In the genomic region with DNA sequence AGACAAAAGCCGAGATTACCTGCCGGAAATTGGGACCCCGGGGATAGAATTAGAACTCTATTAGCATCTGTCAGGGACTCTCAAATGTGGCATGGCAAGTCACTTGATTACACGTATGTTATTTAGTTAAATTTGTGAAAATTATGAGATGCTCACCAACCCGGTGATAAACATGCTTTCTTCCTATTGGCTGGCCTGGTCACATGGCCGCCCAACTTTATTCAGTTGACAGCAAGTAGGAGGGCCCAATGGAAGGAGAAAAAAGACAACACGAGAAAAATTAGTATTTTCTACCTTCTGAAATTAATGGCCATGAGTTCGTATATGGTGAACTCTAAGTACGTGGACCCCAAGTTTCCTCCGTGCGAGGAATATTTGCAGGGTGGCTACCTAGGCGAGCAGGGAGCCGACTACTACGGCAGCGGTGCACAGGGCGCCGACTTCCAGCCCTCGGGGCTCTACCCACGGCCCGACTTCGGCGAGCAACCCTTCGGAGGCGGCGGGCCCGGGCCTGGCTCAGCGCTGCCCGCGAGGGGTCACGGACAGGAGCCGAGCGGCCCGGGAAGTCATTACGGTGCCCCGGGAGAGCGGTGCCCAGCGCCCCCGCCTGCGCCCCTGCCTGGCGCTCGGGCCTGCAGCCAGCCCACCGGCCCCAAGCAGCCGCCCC, we compare ENCODE assay signal across 7 mouse cellular contexts. TPM values are rescaled to one million over a fixed set of nuclear protein-coding genes. Genes with fewer than 3 reads are reported as not detected.
A peak's percentile ranks its signal among the peaks of the same experiment; 100 is the strongest.
DNase-seq lines count a peak whose midpoint lies in the region; ATAC-seq and TF ChIP-seq lines count a peak whose summit lies in the region.

No protein-coding gene starts in this region.

- TF ChIP-seq POLR2A in lung, adult 2 months (IDR thresholded peaks at IDR 0.05; ENCODE audit: borderline replicate concordance, extremely low read depth, low read depth, low read length): no peak

- no peaks in the 10 kb centered on the region for H3K4me1 ChIP-seq in lung, embryonic 15.5 days
- H3K4me1 ChIP-seq in lung, adult 2 months (ENCODE audit: control insufficient read depth, insufficient read depth, low read length): no peaks in the 10 kb centered on the region
- no peaks in the 10 kb centered on the region; the same call in 1 of the 2 replicates for H3K4me1 ChIP-seq in hindbrain, embryonic 11.5 days (replicated peaks; ENCODE audit: control insufficient read depth, insufficient read depth, low read length)
- peaks cover 5% of the 10 kb centered on the region; the same call in 1 of the 2 replicates for H3K4me1 ChIP-seq in liver, embryonic 12.5 days
- H3K4me1 ChIP-seq in stomach, embryonic 15.5 days: peaks cover 5% of the 10 kb centered on the region

- no peaks in the 10 kb centered on the region for H3K36me3 ChIP-seq in lung, embryonic 15.5 days
- H3K36me3 ChIP-seq in hindbrain, embryonic 11.5 days (ENCODE audit: control insufficient read depth, insufficient read depth, low read length): no peaks in the 10 kb centered on the region
- H3K36me3 ChIP-seq in liver, embryonic 12.5 days: no peaks in the 10 kb centered on the region
- H3K36me3 ChIP-seq in stomach, embryonic 15.5 days: no peaks in the 10 kb centered on the region

- H3K27ac ChIP-seq in lung, embryonic 15.5 days: no peak overlapping the region
- H3K27ac ChIP-seq in hindbrain, embryonic 11.5 days (ENCODE audit: low read depth, low read length): peak overlapping the region; percentile 88
- H3K27ac ChIP-seq in liver, embryonic 12.5 days: no peak overlapping the region
- H3K27ac ChIP-seq in stomach, embryonic 15.5 days: no peak overlapping the region

- no peak for DNase-seq in lung, adult 2 months
- DNase-seq in hindbrain, embryonic 11.5 days (ENCODE audit: low spot score): no peak
- no peak for DNase-seq in layer of hippocampus, adult 9-11 months
- no peak for DNase-seq in B cell, adult 2 months

- H3K4me2 ChIP-seq in lung, embryonic 15.5 days: peak overlapping the region; percentile 27
- H3K4me2 ChIP-seq in hindbrain, embryonic 11.5 days (replicated peaks; ENCODE audit: low read depth, low read length): peak overlapping the region; percentile 39
- peak overlapping the region; percentile 54 for H3K4me2 ChIP-seq in liver, embryonic 12.5 days
- H3K4me2 ChIP-seq in stomach, embryonic 15.5 days: peak overlapping the region; percentile 43

- H3K27me3 ChIP-seq in lung, embryonic 15.5 days: peaks cover 99% of the 10 kb centered on the region
- peaks cover 95% of the 10 kb centered on the region for H3K27me3 ChIP-seq in hindbrain, embryonic 11.5 days (ENCODE audit: control insufficient read depth, insufficient read depth, low read length)
- peaks cover 98% of the 10 kb centered on the region for H3K27me3 ChIP-seq in liver, embryonic 12.5 days (replicated peaks)
- H3K27me3 ChIP-seq in stomach, embryonic 15.5 days (replicated peaks): peaks cover 92% of the 10 kb centered on the region

- no peaks in the 10 kb centered on the region for H3K9me3 ChIP-seq in lung, embryonic 15.5 days
- H3K9me3 ChIP-seq in hindbrain, embryonic 11.5 days (ENCODE audit: control insufficient read depth, low read length): no peaks in the 10 kb centered on the region
- no peaks in the 10 kb centered on the region for H3K9me3 ChIP-seq in liver, embryonic 12.5 days (replicated peaks)
- no peaks in the 10 kb centered on the region for H3K9me3 ChIP-seq in stomach, embryonic 15.5 days

- peak overlapping the region; percentile 11 for H3K4me3 ChIP-seq in lung, embryonic 15.5 days
- no peak overlapping the region for H3K4me3 ChIP-seq in lung, adult 2 months (replicated peaks; ENCODE audit: extremely low read depth, low read depth, low read length)
- H3K4me3 ChIP-seq in hindbrain, embryonic 11.5 days (ENCODE audit: low read depth, low read length): peak overlapping the region; percentile 58
- peak overlapping the region; percentile 33 for H3K4me3 ChIP-seq in liver, embryonic 12.5 days
- H3K4me3 ChIP-seq in stomach, embryonic 15.5 days (replicated peaks): peak overlapping the region; percentile 25

- WGBS in lung, embryonic 15.5 days: 1% methylated on average over 43 of the region's 43 CpGs
- WGBS in lung, adult 2 months: 4% methylated on average over 42 of the region's 43 CpGs
- WGBS in hindbrain, embryonic 11.5 days: under 1% methylated on average over 43 of the region's 43 CpGs
- WGBS in liver, embryonic 12.5 days (ENCODE audit: insufficient replicate concordance): 2% methylated on average over 43 of the region's 43 CpGs
- 9% methylated on average over 43 of the region's 43 CpGs for WGBS in stomach, embryonic 15.5 days

- ATAC-seq in lung, embryonic 15.5 days (ENCODE audit: borderline replicate concordance, extremely low read depth, low FRiP score, low TSS enrichment): no peak
- peak; percentile 41; the same call in 1 of the 2 replicates for ATAC-seq in hindbrain, embryonic 11.5 days (ENCODE audit: low FRiP score)
- no peak for ATAC-seq in liver, embryonic 12.5 days
- no peak for ATAC-seq in stomach, embryonic 15.5 days (ENCODE audit: insufficient read depth, low FRiP score, low read depth)

- no peak for TF ChIP-seq CTCF in lung, adult 2 months (IDR thresholded peaks at IDR 0.05; ENCODE audit: insufficient read depth, low read length)

- no peak overlapping the region for H3K9ac ChIP-seq in lung, embryonic 15.5 days
- peak overlapping the region; percentile 66 for H3K9ac ChIP-seq in hindbrain, embryonic 11.5 days (ENCODE audit: low read depth, low read length)
- no peak overlapping the region for H3K9ac ChIP-seq in liver, embryonic 12.5 days
- no peak overlapping the region for H3K9ac ChIP-seq in stomach, embryonic 15.5 days

RNA-seq across cellular contexts. Expression of a gene that starts 0.6 kb away (rescaled TPM):
- polyA plus RNA-seq in lung, embryonic 15.5 days (2015; fragmentation: Nextera tagmentation; extraction: Ambion mirVana): 0.05 TPM in 1 of 2 replicates, not detected in the other
- 0.14 and 0.18 TPM in 2 replicates for polyA plus RNA-seq in lung, adult 2 months (2012; rRNA removed)
- 0.73 and 0.89 TPM in 2 replicates for polyA plus RNA-seq in hindbrain, embryonic 11.5 days (2014; fragmentation: Nextera tagmentation; extraction: Ambion mirVana)
- polyA plus RNA-seq in liver, embryonic 12.5 days (2016; fragmentation: Nextera tagmentation; extraction: Ambion mirVana): not detected in 2 replicates
- polyA plus RNA-seq in stomach, embryonic 15.5 days (2015; fragmentation: Nextera tagmentation; extraction: Ambion mirVana): not detected in 2 replicates

RNA-seq across cellular contexts. Expression of a gene that starts 15.4 kb away (rescaled TPM):
- polyA plus RNA-seq in lung, embryonic 15.5 days (2015; fragmentation: Nextera tagmentation; extraction: Ambion mirVana): 0.19 TPM in 1 of 2 replicates, not detected in the other
- 0.63 and 1.4 TPM in 2 replicates for polyA plus RNA-seq in lung, adult 2 months (2012; rRNA removed)
- 3.3 and 3.7 TPM in 2 replicates for polyA plus RNA-seq in hindbrain, embryonic 11.5 days (2014; fragmentation: Nextera tagmentation; extraction: Ambion mirVana)
- polyA plus RNA-seq in liver, embryonic 12.5 days (2016; fragmentation: Nextera tagmentation; extraction: Ambion mirVana): not detected in 2 replicates
- 0.53 and 0.92 TPM in 2 replicates for polyA plus RNA-seq in stomach, embryonic 15.5 days (2015; fragmentation: Nextera tagmentation; extraction: Ambion mirVana)

RNA-seq across cellular contexts. Expression of a gene that starts 15.4 kb away (rescaled TPM):
- 0.16 and 0.67 TPM in 2 replicates for polyA plus RNA-seq in lung, embryonic 15.5 days (2015; fragmentation: Nextera tagmentation; extraction: Ambion mirVana)
- 0.09 TPM in 2 replicates for polyA plus RNA-seq in lung, adult 2 months (2012; rRNA removed)
- polyA plus RNA-seq in hindbrain, embryonic 11.5 days (2014; fragmentation: Nextera tagmentation; extraction: Ambion mirVana): 49.5 and 58.0 TPM in 2 replicates
- 0.18 and 0.30 TPM in 2 replicates for polyA plus RNA-seq in liver, embryonic 12.5 days (2016; fragmentation: Nextera tagmentation; extraction: Ambion mirVana)
- polyA plus RNA-seq in stomach, embryonic 15.5 days (2015; fragmentation: Nextera tagmentation; extraction: Ambion mirVana): 14.4 and 15.8 TPM in 2 replicates

RNA-seq across cellular contexts. Expression of a gene that starts 22.7 kb away (rescaled TPM):
- 0.39 and 0.50 TPM in 2 replicates for polyA plus RNA-seq in lung, embryonic 15.5 days (2015; fragmentation: Nextera tagmentation; extraction: Ambion mirVana)
- polyA plus RNA-seq in lung, adult 2 months (2012; rRNA removed): 0.49 and 0.67 TPM in 2 replicates
- polyA plus RNA-seq in hindbrain, embryonic 11.5 days (2014; fragmentation: Nextera tagmentation; extraction: Ambion mirVana): 0.19 and 0.50 TPM in 2 replicates
- polyA plus RNA-seq in liver, embryonic 12.5 days (2016; fragmentation: Nextera tagmentation; extraction: Ambion mirVana): 0.11 and 0.14 TPM in 2 replicates
- polyA plus RNA-seq in stomach, embryonic 15.5 days (2015; fragmentation: Nextera tagmentation; extraction: Ambion mirVana): 1.9 and 3.2 TPM in 2 replicates

RNA-seq across cellular contexts. Expression of a gene that starts 29.6 kb away (rescaled TPM):
- polyA plus RNA-seq in lung, embryonic 15.5 days (2015; fragmentation: Nextera tagmentation; extraction: Ambion mirVana): 0.14 and 0.44 TPM in 2 replicates
- 0.43 and 0.75 TPM in 2 replicates for polyA plus RNA-seq in lung, adult 2 months (2012; rRNA removed)
- 0.11 TPM in 1 of 2 replicates, not detected in the other for polyA plus RNA-seq in hindbrain, embryonic 11.5 days (2014; fragmentation: Nextera tagmentation; extraction: Ambion mirVana)
- 0.06 TPM in 1 of 2 replicates, not detected in the other for polyA plus RNA-seq in liver, embryonic 12.5 days (2016; fragmentation: Nextera tagmentation; extraction: Ambion mirVana)
- 0.61 and 1.3 TPM in 2 replicates for polyA plus RNA-seq in stomach, embryonic 15.5 days (2015; fragmentation: Nextera tagmentation; extraction: Ambion mirVana)
